Mouse (Mus musculus): Measurements from ENCODE around the gene Psmd9. TPM values are rescaled to one million over a fixed set of nuclear protein-coding genes. Genes with fewer than 3 reads are reported as not detected.

Gene Psmd9
- total and polyA plus RNA-seq, 2 experiments, result 28.5 to 29.8 TPM

DNA sequence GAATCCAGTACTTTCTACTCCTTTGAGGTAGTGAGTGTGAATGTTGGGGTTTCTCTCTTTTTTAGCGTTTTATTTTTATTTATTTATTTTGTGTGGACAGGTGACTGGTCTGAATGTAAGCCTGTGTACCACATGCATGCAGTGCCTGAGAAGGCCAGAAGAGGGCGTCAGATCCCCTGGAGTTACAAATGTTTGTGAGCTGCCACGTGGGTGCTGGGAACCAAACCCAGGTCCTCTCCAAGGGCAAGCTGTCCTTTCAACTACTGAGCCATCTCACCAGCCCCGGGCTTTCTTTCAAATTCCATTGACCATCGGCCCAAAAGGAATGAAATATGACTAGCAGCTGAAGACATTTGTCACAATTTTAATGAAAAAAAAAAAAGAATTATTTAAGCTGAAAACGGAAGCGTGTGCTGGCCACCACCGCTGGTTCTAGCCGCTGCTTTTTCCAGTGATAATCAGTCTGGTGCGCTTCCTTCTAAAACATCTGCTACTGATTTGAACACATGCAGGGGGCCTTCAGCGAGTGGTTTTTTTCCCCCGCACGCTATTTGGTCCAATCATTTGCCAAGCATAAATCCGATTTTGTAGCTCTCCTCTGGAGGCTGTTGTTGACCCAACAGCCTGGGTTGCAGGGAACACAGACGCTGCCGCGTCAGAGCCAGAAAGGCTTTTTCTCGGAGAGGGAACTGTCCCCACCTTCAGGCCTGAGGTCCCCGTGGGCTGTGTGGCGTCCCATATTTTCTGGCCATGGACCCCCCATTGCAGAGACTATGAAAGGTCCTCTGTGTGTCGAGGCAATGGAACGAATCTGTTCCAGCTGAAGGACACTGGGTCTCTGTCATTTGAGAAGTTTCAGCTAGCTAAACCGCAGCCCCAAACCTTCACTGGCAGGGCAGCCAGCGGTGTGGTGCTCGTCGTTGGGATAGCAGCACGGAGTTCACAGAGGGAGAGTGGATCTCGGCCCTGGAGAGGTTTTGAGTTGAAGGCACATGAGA, 99.6 kb downstream of the Psmd9 start:
- Histone ChIP-seq H3K9ac (ENCODE audit: low read depth, low read length) (no peak overlapping the region), H3K4me1 (ENCODE audit: control insufficient read depth, insufficient read depth, low read length) (no peaks in the 10 kb centered on the region), H3K27ac (replicated peaks; ENCODE audit: insufficient read depth, low read depth, low read length) (no peak overlapping the region), H3K27me3 (ENCODE audit: control insufficient read depth, insufficient read depth, low read length) (no peaks in the 10 kb centered on the region), H3K4me3 (ENCODE audit: insufficient read depth, low read depth, low read length) (no peak overlapping the region), H3K36me3 (ENCODE audit: control insufficient read depth, insufficient read depth, low read length) (no peaks in the 10 kb centered on the region), H3K79me2 (ENCODE audit: control insufficient read depth, insufficient read depth, low read length) (no peaks in the 10 kb centered on the region)
- no peak for TF ChIP-seq CTCF (IDR thresholded peaks at IDR 0.05; ENCODE audit: low read depth, low read length)
- no peak for TF ChIP-seq POLR2A (IDR thresholded peaks at IDR 0.05; ENCODE audit: extremely low read depth, insufficient read depth, low read length)
- DNase-seq (ENCODE audit: extremely low read depth, low read depth, low spot score), result no peak
- WGBS, result 88% methylated on average over 28 of the region's 28 CpGs

GRCm38 (mm10) chr5:123270917-123271316, 101.7 kb downstream of the Psmd9 start:
- WGBS, result 78% methylated on average over 11 of the region's 11 CpGs
- H3K4me3 ChIP-seq (ENCODE audit: insufficient read depth, low read depth, low read length), result no peak overlapping the region

GRCm38 (mm10) chr5:123272927-123273326, 103.7 kb downstream of the Psmd9 start:
- no peak for TF ChIP-seq CTCF (IDR thresholded peaks at IDR 0.05; ENCODE audit: low read depth, low read length)
- TF ChIP-seq POLR2A (IDR thresholded peaks at IDR 0.05; ENCODE audit: extremely low read depth, insufficient read depth, low read length), result no peak
- H3K27me3 ChIP-seq (ENCODE audit: control insufficient read depth, insufficient read depth, low read length), result no peaks in the 10 kb centered on the region
- H3K4me1 ChIP-seq (ENCODE audit: control insufficient read depth, insufficient read depth, low read length), result no peaks in the 10 kb centered on the region
- no peak for DNase-seq (ENCODE audit: extremely low read depth, low read depth, low spot score)
- no peak overlapping the region for H3K4me3 ChIP-seq (ENCODE audit: insufficient read depth, low read depth, low read length)
- no peaks in the 10 kb centered on the region for H3K36me3 ChIP-seq (ENCODE audit: control insufficient read depth, insufficient read depth, low read length)
- WGBS, result 81% methylated on average over 5 of the region's 5 CpGs
- H3K79me2 ChIP-seq (ENCODE audit: control insufficient read depth, insufficient read depth, low read length), result no peaks in the 10 kb centered on the region
- no peak overlapping the region for H3K9ac ChIP-seq (ENCODE audit: low read depth, low read length)
- no peak overlapping the region for H3K27ac ChIP-seq (replicated peaks; ENCODE audit: insufficient read depth, low read depth, low read length)

More at GRCm38 (mm10) chr5:123270917-123271316, 101.7 kb downstream of the Psmd9 start:
- Histone ChIP-seq H3K9ac (ENCODE audit: low read depth, low read length) (no peak overlapping the region), H3K27me3 (ENCODE audit: control insufficient read depth, insufficient read depth, low read length) (no peaks in the 10 kb centered on the region), H3K27ac (replicated peaks; ENCODE audit: insufficient read depth, low read depth, low read length) (no peak overlapping the region), H3K4me1 (ENCODE audit: control insufficient read depth, insufficient read depth, low read length) (no peaks in the 10 kb centered on the region), H3K79me2 (ENCODE audit: control insufficient read depth, insufficient read depth, low read length) (no peaks in the 10 kb centered on the region), H3K36me3 (ENCODE audit: control insufficient read depth, insufficient read depth, low read length) (no peaks in the 10 kb centered on the region)
- no peak for DNase-seq (ENCODE audit: extremely low read depth, low read depth, low spot score)
- TF ChIP-seq CTCF (IDR thresholded peaks at IDR 0.05; ENCODE audit: low read depth, low read length) (no peak), POLR2A (IDR thresholded peaks at IDR 0.05; ENCODE audit: extremely low read depth, insufficient read depth, low read length) (no peak)

GRCm38 (mm10) chr5:123276636-123277341, 107.6 kb downstream of the Psmd9 start:
- DNase-seq (ENCODE audit: extremely low read depth, low read depth, low spot score), result no peak
- no peak overlapping the region for H3K9ac ChIP-seq (ENCODE audit: low read depth, low read length)
- no peak overlapping the region for H3K4me3 ChIP-seq (ENCODE audit: insufficient read depth, low read depth, low read length)
- no peaks in the 10 kb centered on the region for H3K79me2 ChIP-seq (ENCODE audit: control insufficient read depth, insufficient read depth, low read length)
- no peaks in the 10 kb centered on the region for H3K36me3 ChIP-seq (ENCODE audit: control insufficient read depth, insufficient read depth, low read length)
- H3K4me1 ChIP-seq (ENCODE audit: control insufficient read depth, insufficient read depth, low read length), result no peaks in the 10 kb centered on the region
- H3K27ac ChIP-seq (replicated peaks; ENCODE audit: insufficient read depth, low read depth, low read length), result no peak overlapping the region
- WGBS, result 83% methylated on average over 9 of the region's 9 CpGs
- no peaks in the 10 kb centered on the region for H3K27me3 ChIP-seq (ENCODE audit: control insufficient read depth, insufficient read depth, low read length)
- no peak for TF ChIP-seq CTCF (IDR thresholded peaks at IDR 0.05; ENCODE audit: low read depth, low read length)
- no peak for TF ChIP-seq POLR2A (IDR thresholded peaks at IDR 0.05; ENCODE audit: extremely low read depth, insufficient read depth, low read length)

GRCm38 (mm10) chr5:123277342-123277701, 108.1 kb downstream of the Psmd9 start:
- 52% methylated on average over 7 of the region's 7 CpGs for WGBS
- H3K4me1 ChIP-seq (ENCODE audit: control insufficient read depth, insufficient read depth, low read length), result no peaks in the 10 kb centered on the region
- no peak overlapping the region for H3K9ac ChIP-seq (ENCODE audit: low read depth, low read length)
- H3K27ac ChIP-seq (replicated peaks; ENCODE audit: insufficient read depth, low read depth, low read length), result no peak overlapping the region
- peak; percentile 28 for DNase-seq (ENCODE audit: extremely low read depth, low read depth, low spot score)
- no peaks in the 10 kb centered on the region for H3K36me3 ChIP-seq (ENCODE audit: control insufficient read depth, insufficient read depth, low read length)
- no peak overlapping the region for H3K4me3 ChIP-seq (ENCODE audit: insufficient read depth, low read depth, low read length)
- no peaks in the 10 kb centered on the region for H3K79me2 ChIP-seq (ENCODE audit: control insufficient read depth, insufficient read depth, low read length)
- TF ChIP-seq CTCF (IDR thresholded peaks at IDR 0.05; ENCODE audit: low read depth, low read length), result no peak
- TF ChIP-seq POLR2A (IDR thresholded peaks at IDR 0.05; ENCODE audit: extremely low read depth, insufficient read depth, low read length), result no peak
- no peaks in the 10 kb centered on the region for H3K27me3 ChIP-seq (ENCODE audit: control insufficient read depth, insufficient read depth, low read length)

Data from liver, adult 2 months (tissue).